Mouse (Mus musculus) embryonic stem cell, embryonic (primary cell): Measurements from ENCODE around the gene Mcam.

ENCODE experiments used
- CTCF ChIA-PET, 4 experiments: fragments of 300-600 bp in 2 of 4; fragments of 350-600 bp in 2 of 4; sonication (Branson Sonifier 250); formaldehyde crosslinking; loops; one replicate each; lab custom pipeline; 2022; ENCODE audit warnings: inconsistent platforms in 2 of 4; lab: Charles Lee
- POLR2A ChIA-PET, 4 experiments: fragments of 300-600 bp in 2 of 4; fragments of 350-600 bp in 2 of 4; sonication (Branson Sonifier 250); formaldehyde crosslinking; loops; one replicate each; lab custom pipeline; 2022; ENCODE audit warnings: antibody characterized with exemption in 4 of 4, inconsistent platforms in 1 of 4; lab: Charles Lee

Mcam gene

DNA sequence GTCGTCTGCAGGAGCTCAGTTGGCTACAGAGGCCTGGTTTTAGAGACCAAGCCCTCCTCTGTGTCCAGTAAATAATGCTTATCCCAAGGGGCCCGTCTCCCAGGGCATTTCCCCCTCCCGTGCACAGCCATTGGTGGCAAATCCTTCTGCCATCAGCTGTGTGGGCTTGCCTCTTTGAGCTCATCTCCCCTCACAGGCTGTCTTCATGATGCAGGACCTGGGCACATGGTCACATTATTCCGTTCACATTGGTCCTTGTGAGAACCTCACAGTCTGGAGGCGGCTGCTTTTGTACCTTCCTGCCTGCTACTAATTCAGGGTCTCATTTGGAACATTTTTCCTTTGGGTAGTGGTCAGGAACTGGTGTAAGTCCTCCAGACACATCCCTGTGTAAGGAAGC, 7.7 kb downstream of the Mcam start:
- CTCF ChIA-PET: interaction anchor here (0.5 to 1.2 kb wide), 7 partner anchors 12 to 514 kb away, joined by 3 to 7 read pairs (median 4); no protein-coding TSS in a partner anchor
- POLR2A ChIA-PET: interaction anchor here in 3 of 4 experiments (0.6 to 10.1 kb wide), 13 partner anchors 8 to 193 kb away, joined by 3 to 72 read pairs (median 5); partner anchors contain the start of genes H2afx (in 2 of the 3), Cbl (in 1 of the 3) and Hinfp (in 1 of the 3)

DNA sequence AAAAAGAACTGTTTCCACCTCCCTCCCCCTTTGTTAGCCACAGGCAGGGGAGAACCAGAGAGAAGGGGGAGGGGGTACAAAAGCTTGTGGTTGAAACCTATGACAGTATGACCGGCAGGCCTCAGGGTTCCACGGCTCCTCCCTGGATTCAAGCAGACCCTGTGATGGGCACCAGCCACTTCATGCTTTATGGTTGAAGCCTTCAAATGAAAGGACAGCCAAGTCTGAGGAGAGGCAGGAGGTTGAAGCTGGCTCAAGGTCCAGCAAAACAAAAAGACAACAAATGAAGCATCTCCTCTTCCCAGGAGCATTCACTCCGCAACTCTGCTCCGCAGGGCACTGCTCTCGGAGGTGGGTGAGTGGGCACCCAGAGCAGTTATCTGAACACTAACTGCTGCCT, 9.2 kb downstream of the Mcam start:
- ChIA-PET CTCF (interaction anchor here in 2 of 4 experiments (0.5 to 1.4 kb wide), 7 partner anchors 9 to 149 kb away, joined by 3 to 9 read pairs (median 4); partner anchors contain the start of genes Abcg4 (in 1 of the 2) and Cbl (in 1 of the 2)), POLR2A (interaction anchor here in 2 of 4 experiments (0.6 to 10.1 kb wide), 12 partner anchors 8 to 710 kb away, joined by 3 to 72 read pairs (median 6); partner anchors contain the start of genes Cbl (in 1 of the 2), H2afx (in 1 of the 2), Hmbs (in 1 of the 2) and Mcam (in 1 of the 2))

DNA sequence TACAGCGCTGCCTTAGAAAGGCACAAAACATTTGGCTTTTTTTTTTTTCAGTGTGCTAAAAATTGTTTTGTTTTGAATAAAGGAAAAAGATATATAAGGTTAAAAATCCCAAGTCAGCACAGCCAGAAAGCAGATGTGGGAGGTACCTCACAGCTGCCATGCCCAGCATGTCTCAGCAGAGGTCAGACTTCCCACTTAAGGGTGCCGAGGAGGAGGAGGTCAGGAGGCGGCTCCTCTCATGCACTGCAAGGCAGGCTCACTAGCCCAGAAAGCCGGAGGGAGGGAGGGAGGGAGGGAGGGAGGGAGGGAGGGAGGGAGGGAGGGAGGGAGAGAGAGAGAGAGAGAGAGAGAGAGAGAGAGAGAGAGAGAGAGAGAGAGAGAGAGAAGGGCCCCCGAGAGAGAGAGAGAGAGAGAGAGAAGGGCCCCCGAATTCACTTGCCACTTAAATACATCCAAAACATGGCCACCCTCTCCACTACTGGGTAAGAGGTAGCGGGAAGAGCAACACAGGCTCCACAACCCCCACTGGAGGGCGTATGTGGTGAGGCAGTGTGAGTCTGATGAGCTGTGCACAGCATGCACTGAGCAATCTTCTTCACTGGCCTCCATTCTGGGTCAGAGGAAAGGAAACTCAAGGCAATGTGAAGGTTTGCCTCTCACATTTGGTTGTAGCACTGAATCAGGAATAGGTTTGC, 9.9 kb downstream of the Mcam start:
- POLR2A ChIA-PET: interaction anchor here in 2 of 4 experiments (0.6 to 10.1 kb wide), 13 partner anchors 9 to 273 kb away, joined by 3 to 72 read pairs (median 4); partner anchors contain the start of genes H2afx (in 1 of the 2) and Mcam (in 1 of the 2)
- CTCF ChIA-PET: interaction anchor here (0.5 to 1.5 kb wide), 26 partner anchors 8 to 826 kb away, joined by 3 to 9 read pairs (median 4); partner anchors contain the start of genes Abcg4 (in 1 of the 4), Cbl (in 1 of the 4), Dpagt1 (in 1 of the 4) and H2afx (in 1 of the 4)

DNA sequence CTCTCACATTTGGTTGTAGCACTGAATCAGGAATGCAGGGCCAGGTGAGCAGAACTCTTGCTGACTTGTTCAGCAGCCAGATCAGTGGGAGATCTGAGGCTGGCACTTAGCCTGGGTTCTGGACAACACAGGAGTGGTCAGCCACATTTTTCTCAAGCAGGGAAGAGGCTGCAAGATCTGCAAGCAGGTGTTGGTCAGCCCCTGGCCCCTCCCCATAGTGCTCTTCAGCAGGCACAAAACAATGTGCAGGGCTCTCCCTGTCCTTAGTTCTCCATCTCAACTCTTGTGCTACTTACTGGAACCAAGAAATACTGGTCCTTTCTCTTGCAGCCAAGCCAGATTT, 10.4 kb downstream of the Mcam start:
- POLR2A ChIA-PET: interaction anchor here in 2 of 4 experiments (0.6 to 10.1 kb wide), 11 partner anchors 10 to 190 kb away, joined by 3 to 72 read pairs (median 4); partner anchors contain the start of genes H2afx (in 1 of the 2) and Mcam (in 1 of the 2)
- CTCF ChIA-PET: interaction anchor here (0.5 to 1.5 kb wide), 18 partner anchors 9 to 827 kb away, joined by 3 to 6 read pairs (median 4); partner anchors contain the start of genes Dpagt1 (in 1 of the 4) and H2afx (in 1 of the 4)

DNA sequence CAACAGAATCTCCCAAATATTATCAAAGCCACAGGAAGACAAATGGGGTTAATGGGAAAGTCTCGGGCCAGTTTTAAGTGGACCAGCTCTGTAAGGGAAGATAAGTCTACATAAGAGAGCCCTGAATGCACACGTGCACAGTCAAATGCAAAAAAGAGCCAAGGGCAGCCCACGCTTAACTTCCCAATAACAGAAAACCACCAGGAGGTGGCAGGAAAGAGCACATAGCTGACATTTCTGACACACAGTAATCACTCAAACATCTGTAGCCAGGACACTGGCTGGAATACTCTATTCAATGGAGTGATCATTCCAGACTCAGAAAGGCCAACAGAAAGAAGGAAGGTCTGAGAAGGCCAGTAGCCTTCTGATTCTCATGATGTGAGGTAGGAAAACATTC, 13.0 kb downstream of the Mcam start:
- CTCF ChIA-PET: interaction anchor here in 3 of 4 experiments (0.7 to 1.5 kb wide), 11 partner anchors 11 to 162 kb away, joined by 3 to 16 read pairs (median 4); partner anchors contain the start of gene Mcam (in 1 of the 3)
- POLR2A ChIA-PET: interaction anchor here in 2 of 4 experiments (0.8 to 1.6 kb wide), 7 partner anchors 11 to 197 kb away, joined by 3 to 4 read pairs (median 3); partner anchors contain the start of genes Cbl (in 1 of the 2), H2afx (in 1 of the 2) and Hmbs (in 1 of the 2)

DNA sequence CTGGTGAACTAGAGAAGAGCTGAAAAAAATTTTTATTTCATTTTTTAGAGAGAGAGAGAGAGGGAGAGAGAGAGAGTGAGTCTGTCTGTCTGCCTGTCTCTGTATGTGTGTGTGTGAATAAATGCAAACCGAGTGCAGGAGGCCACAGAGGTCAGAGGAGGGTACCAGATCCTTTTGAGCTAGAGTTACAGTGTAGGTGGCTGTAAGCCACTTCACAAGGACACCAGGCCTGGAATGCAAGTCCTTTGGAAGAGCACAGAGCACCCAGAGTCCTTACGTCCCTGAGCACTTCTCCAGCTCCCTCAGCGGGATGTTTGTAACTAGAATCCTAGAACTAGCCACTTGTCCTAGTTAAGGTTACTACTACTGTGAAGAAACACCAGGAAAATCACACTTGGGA, 25.6 kb downstream of the Mcam start:
- CTCF ChIA-PET: interaction anchor here in 3 of 4 experiments (0.6 to 1.3 kb wide), 4 partner anchors 13 to 83 kb away, joined by 3 to 4 read pairs (median 3); no protein-coding TSS in a partner anchor
- POLR2A ChIA-PET: interaction anchor here in 1 of 4 experiments (0.8 to 2.2 kb wide), 5 partner anchors 8 to 101 kb away, joined by 3 to 15 read pairs (median 4); no protein-coding TSS in a partner anchor

DNA sequence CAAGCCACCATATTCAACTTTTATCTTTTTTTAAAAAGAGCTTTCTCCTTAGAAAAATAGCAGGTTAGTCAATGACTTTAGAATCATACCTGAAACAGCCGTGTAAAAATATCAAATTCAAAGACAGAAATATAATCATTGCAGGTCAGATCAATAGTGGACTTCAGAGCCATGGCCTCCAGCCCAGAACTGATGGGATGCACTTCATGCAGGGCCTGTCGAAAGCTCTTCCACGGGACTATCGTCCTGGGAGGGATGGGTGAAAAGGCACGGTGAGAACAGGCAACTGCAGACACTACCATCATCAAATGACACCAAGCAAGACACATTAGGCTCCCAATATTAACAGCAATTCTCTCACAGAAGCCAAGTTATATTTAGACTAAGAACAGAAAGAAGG, 34.7 kb downstream of the Mcam start:
- POLR2A ChIA-PET: interaction anchor here in 2 of 4 experiments (1.1 to 4.3 kb wide), 5 partner anchors 9 to 165 kb away, joined by 3 to 15 read pairs (median 3); partner anchors contain the start of genes Abcg4 (in 1 of the 2) and H2afx (in 1 of the 2)
- CTCF ChIA-PET: no interaction called here

DNA sequence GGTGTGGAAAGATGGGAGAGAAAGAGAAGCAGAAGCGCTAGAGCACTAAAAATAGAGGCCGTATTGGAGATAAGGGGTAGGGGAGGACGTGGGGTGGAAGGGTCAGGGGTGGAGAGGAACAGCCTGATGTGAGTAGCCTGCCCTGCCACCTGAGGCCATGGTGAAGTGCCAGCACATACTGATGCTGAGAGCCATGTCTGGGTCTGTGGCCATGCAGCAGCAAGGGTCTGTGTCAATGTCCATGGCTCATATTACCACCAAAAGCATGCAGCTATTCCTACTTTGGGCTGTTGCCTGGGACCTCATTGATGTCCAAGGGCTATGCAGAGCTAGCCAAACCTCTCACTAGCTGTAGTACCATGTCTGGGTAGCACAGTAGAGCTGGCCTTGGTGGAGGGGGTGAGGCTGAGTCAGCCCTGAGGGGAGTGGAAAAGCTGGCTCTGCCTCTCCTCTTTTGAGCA, 36.5 kb downstream of the Mcam start:
- ChIA-PET POLR2A (interaction anchor here in 2 of 4 experiments (1.0 to 4.3 kb wide), 6 partner anchors 9 to 208 kb away, joined by 3 to 15 read pairs (median 6); partner anchors contain the start of genes H2afx (in 1 of the 2) and Hyou1 (in 1 of the 2)), CTCF (interaction anchor here in 3 of 4 experiments (0.6 to 1.3 kb wide), 5 partner anchors 18 to 98 kb away, joined by 3 to 6 read pairs (median 3); partner anchors contain the start of genes Cbl (in 1 of the 3) and Nlrx1 (in 1 of the 3))

DNA sequence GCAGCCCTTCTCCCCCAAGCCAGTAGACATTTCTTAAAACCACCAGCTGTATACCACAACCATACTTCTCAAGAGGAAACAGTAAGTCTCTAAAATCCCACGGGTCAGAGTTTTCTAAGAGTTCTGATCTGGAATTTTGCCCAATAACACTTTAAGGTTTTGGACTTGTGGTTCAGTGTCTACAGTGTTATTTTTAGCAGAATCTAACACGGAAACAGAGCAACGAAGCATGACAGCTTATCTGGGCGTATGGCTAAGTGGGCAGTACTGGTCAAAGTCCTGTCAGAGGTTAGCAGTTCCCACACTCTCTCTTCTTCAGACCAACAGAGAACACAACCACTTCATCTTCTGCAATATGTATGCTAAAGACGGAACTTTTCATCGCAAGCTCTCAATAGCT, 41.3 kb downstream of the Mcam start:
- CTCF ChIA-PET: interaction anchor here in 2 of 4 experiments (0.6 to 0.7 kb wide), 3 partner anchors 57 to 1061 kb away, joined by 3 to 6 read pairs (median 6); no protein-coding TSS in a partner anchor
- POLR2A ChIA-PET: interaction anchor here in 2 of 4 experiments (1.0 to 1.2 kb wide), 3 partner anchors 9 to 44 kb away, joined by 3 read pairs; no protein-coding TSS in a partner anchor

DNA sequence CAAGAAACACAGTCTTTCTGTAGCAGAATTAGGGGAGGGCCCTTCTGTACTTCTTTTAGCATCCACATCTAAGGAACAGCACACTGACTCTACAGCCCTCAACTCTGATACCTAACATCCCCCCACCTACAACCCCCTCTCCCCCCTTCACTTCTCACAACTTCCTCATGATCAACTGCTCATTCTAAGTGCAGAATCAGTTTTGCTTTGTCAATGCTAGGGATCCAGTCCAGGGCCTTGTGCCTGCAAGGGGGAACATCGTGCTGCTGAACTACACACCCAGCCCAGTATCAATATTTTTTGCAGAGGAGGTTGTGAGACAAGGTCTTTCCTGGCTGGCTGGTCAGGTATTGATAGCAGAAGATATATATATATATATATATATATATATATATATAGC, 41.7 kb downstream of the Mcam start:
- CTCF ChIA-PET: interaction anchor here in 1 of 4 experiments (0.7 kb wide), 2 partner anchors 57 to 89 kb away, joined by 6 read pairs; no protein-coding TSS in a partner anchor

DNA sequence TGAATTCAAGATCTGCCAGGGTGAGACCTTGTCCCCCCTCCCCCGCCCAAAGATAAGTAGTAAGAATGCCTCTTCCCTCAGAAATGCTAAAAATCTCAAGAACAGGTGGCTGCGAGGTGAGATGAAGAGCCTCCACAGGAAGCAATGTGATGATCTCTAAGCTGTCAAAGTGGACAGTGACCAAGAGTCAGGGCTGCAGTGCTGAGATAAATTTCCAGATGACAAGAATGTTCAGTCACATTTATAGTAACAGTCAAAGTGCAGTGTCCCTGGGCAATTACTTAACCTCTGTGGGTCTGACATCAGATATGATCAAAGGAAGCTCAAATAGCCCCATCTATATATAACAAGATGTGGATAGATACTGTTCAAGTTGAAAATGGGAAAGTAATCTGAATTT, 43.1 kb downstream of the Mcam start:
- ChIA-PET POLR2A (interaction anchor here in 1 of 4 experiments (0.8 to 1.8 kb wide), 6 partner anchors 12 to 71 kb away, joined by 3 to 10 read pairs (median 4); partner anchors contain the start of gene Cbl), CTCF (interaction anchor here in 2 of 4 experiments (0.6 to 1.2 kb wide), 3 partner anchors 28 to 102 kb away, joined by 4 to 6 read pairs (median 5); no protein-coding TSS in a partner anchor)

More for the DNA sequence above, 41.7 kb downstream of the Mcam start:
- POLR2A ChIA-PET: interaction anchor here in 2 of 4 experiments (1.0 to 1.7 kb wide), 2 partner anchors 9 to 15 kb away, joined by 3 to 5 read pairs; no protein-coding TSS in a partner anchor

DNA sequence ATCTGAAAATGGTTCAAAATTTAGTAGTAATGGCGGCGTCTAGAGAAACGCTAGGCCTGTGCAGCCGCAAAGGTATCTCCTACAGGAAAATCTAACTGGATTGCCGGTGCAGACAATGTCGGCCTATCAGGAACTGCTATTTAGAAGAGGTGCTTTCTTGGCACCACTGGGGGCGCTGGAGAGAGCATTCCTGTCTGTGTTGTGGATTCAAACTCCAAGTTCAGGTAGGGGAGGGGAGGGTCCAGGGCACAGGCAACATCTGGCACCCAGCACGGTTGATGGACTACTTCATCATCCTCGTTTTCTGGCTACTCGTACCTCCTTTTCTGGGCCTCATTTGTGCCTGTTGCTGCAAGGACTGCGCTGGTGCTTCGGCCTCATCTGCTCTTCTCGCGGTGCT, 44.1 kb downstream of the Mcam start:
- POLR2A ChIA-PET: no interaction called here
- CTCF ChIA-PET: no interaction called here

DNA sequence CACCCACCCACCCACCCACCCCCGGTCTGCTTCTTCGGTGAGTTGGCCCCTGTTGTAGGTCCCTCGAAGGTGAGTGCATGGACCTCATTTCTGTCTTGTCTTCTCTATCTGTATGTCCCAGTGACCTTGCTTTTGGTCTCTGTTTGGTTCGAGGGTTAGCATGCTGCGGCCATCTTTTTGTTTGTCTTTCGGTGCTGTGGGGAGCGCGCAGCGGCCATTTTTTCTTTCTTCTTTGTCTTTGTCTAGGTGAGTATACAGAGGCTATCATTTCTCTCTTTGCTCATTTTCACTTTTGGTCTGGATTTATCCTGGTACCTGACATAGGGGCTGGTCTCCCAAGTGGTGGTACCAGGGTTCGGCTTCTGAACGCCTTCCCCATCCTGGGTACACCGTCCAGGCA, 44.5 kb downstream of the Mcam start:
- POLR2A ChIA-PET: interaction anchor here in 2 of 4 experiments (0.6 to 2.6 kb wide), 4 partner anchors 8 to 72 kb away, joined by 4 to 7 read pairs (median 4); partner anchors contain the start of genes Cbl (in 1 of the 2) and Pdzd3 (in 1 of the 2)
- CTCF ChIA-PET: no interaction called here

DNA sequence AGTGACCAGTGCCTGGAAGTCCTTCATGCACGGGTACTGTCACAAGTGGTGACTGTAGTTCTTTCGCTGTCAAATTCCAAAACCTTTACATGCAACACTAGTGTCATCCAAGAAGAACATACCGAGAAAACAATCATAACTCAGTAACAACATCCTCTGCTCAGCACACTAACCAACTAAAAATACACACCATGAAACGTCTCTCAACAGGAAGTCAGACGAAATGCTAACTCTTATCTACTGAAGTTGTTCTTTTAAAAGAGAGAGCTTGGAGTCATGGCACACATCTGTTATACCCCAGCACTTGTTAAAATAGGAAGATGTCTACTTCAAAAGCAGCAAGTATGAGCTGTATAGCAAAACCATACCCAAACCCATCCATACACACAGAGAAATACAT, 47.3 kb downstream of the Mcam start:
- ChIA-PET POLR2A (interaction anchor here in 2 of 4 experiments (0.6 to 4.2 kb wide), 13 partner anchors 10 to 265 kb away, joined by 3 to 23 read pairs (median 5); partner anchors contain the start of genes Cbl (in 2 of the 2), H2afx (in 1 of the 2) and Nlrx1 (in 1 of the 2)), CTCF (interaction anchor here in 2 of 4 experiments (0.6 to 1.6 kb wide), 4 partner anchors 8 to 63 kb away, joined by 4 to 7 read pairs (median 4); partner anchors contain the start of gene Cbl (in 1 of the 2))

DNA sequence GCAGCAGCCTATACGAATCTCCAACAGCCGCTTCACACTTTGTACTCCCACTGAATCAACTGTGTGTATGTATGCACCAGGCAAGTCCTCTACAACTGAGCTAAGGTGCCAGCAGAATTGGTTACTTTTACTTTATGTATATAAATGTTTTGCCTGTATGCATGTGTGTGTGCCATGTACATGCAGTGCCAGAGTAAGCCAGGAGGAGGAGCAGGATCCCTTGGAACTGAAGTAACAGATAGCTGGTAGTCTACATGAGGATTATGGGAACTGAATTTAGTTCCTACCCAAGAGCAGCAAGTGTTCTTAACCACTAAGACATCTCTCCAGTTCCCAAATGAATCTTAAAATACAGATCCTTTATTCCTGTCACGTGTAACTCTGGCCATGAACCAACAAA, 48.0 kb downstream of the Mcam start:
- POLR2A ChIA-PET: interaction anchor here in 3 of 4 experiments (0.6 to 4.2 kb wide), 13 partner anchors 9 to 197 kb away, joined by 3 to 23 read pairs (median 5); partner anchors contain the start of genes H2afx (in 3 of the 3), Cbl (in 2 of the 3), Hyou1 (in 1 of the 3) and Nlrx1 (in 1 of the 3)
- CTCF ChIA-PET: interaction anchor here in 3 of 4 experiments (0.6 to 1.6 kb wide), 7 partner anchors 9 to 104 kb away, joined by 3 to 7 read pairs (median 4); partner anchors contain the start of genes Cbl (in 1 of the 3) and Nlrx1 (in 1 of the 3)

DNA sequence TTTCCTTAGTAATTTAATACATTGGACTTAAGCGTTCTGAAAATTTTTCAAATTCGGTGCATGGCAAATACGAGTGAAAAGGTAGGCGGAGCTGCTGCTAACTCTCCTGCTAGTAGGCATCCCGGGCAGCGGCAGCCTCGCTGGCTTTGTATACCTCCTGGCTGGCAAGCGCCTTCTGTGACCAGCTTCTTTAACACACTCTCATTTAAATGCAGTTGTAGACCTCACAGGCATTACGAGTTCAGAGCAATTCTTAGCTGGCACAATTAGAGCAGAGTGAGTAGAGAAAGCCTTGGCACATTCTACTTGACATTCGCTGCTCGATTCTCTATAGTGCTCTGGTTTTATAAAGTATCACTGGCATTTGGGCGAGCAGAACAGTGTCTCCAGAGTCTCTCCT, 54.0 kb downstream of the Mcam start:
- ChIA-PET POLR2A (interaction anchor here in 2 of 4 experiments (1.0 to 1.8 kb wide), 5 partner anchors 11 to 146 kb away, joined by 3 to 6 read pairs (median 3); partner anchors contain the start of gene H2afx (in 1 of the 2)), CTCF (interaction anchor here in 1 of 4 experiments (0.5 kb wide), 1 partner anchor 132 kb away, joined by 4 read pairs; the partner anchor contains the start of gene C2cd2l)

DNA sequence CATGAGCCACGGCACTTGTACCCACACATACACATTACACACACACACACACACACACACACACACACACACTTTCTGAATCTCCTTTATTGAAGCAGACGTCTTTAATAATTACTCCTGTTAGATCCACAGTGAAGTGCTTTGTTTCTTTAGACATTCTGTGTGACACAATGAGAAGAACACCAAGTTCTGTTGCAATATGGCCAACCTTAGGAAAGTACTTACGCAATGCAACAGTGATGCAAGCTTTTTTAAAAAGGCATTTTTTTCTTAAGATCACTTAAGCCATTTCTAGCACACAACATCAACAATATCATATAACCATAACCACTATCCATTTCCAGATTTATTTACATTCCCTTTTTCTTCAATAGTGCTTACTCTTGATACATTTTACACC, 56.9 kb downstream of the Mcam start:
- CTCF ChIA-PET: no interaction called here
- POLR2A ChIA-PET: interaction anchor here in 1 of 4 experiments (1.1 to 3.8 kb wide), 2 partner anchors 10 to 14 kb away, joined by 5 to 23 read pairs; no protein-coding TSS in a partner anchor
